Mouse (Mus musculus): ENCODE data around the gene Gng8.

The Gng8 gene

GRCm38 (mm10) chr7:16891641-16892351 is at the start of gene Gng8:
Gene Gng8, plus strand, starts transcription at chr7:16891786.
- peak; percentile 87 for DNase-seq (ENCODE audit: low read depth, low spot score)

- DNase-seq (ENCODE audit: low read depth, low spot score): peak; percentile 78
These were observed 48.9 kb upstream of the Gng8 start, which contains the start of gene Prkd2 for GRCm38 (mm10) chr7:16842645-16843063. Gene Prkd2, plus strand, starts transcription at chr7:16842902.

- no peak for DNase-seq (ENCODE audit: low read depth, low spot score)
These were observed 48.0 kb upstream of the Gng8 start for GRCm38 (mm10) chr7:16843441-16844171.

GRCm38 (mm10) chr7:16844696-16845071 is 46.9 kb upstream of the Gng8 start:
- no peak for DNase-seq (ENCODE audit: low read depth, low spot score)

- no peak for DNase-seq (ENCODE audit: low read depth, low spot score)
These were observed 46.3 kb upstream of the Gng8 start for GRCm38 (mm10) chr7:16845072-16845819.

- no peak for DNase-seq (ENCODE audit: low read depth, low spot score)
These were observed 45.8 kb upstream of the Gng8 start for GRCm38 (mm10) chr7:16845820-16846167.

- no peak for DNase-seq (ENCODE audit: low read depth, low spot score)
These were observed 44.8 kb upstream of the Gng8 start for GRCm38 (mm10) chr7:16846775-16847174.

- no peak for DNase-seq (ENCODE audit: low read depth, low spot score)
These were observed 44.1 kb upstream of the Gng8 start for GRCm38 (mm10) chr7:16847507-16847906.

- no peak for DNase-seq (ENCODE audit: low read depth, low spot score)
These were observed 43.0 kb upstream of the Gng8 start for GRCm38 (mm10) chr7:16848579-16848978.

GRCm38 (mm10) chr7:16851636-16852035 is 40.0 kb upstream of the Gng8 start:
- no peak for DNase-seq (ENCODE audit: low read depth, low spot score)

GRCm38 (mm10) chr7:16853302-16853831 is 38.2 kb upstream of the Gng8 start:
- DNase-seq (ENCODE audit: low read depth, low spot score): no peak

- no peak for DNase-seq (ENCODE audit: low read depth, low spot score)
These were observed 33.2 kb upstream of the Gng8 start for GRCm38 (mm10) chr7:16858336-16858735.

GRCm38 (mm10) chr7:16859902-16860651 is 31.5 kb upstream of the Gng8 start:
- DNase-seq (ENCODE audit: low read depth, low spot score): no peak

GRCm38 (mm10) chr7:16867488-16867887 is 24.1 kb upstream of the Gng8 start:
- no peak for DNase-seq (ENCODE audit: low read depth, low spot score)

- DNase-seq (ENCODE audit: low read depth, low spot score): no peak
These were observed 22.1 kb upstream of the Gng8 start for GRCm38 (mm10) chr7:16869497-16869896.

GRCm38 (mm10) chr7:16871600-16871999 is 20.0 kb upstream of the Gng8 start:
- no peak for DNase-seq (ENCODE audit: low read depth, low spot score)

- DNase-seq (ENCODE audit: low read depth, low spot score): no peak
These were observed 19.1 kb upstream of the Gng8 start for GRCm38 (mm10) chr7:16872478-16872877.

- no peak for DNase-seq (ENCODE audit: low read depth, low spot score)
These were observed 18.2 kb upstream of the Gng8 start for GRCm38 (mm10) chr7:16873392-16873791.

GRCm38 (mm10) chr7:16874190-16874589 is 17.4 kb upstream of the Gng8 start:
- peak; percentile 69 for DNase-seq (ENCODE audit: low read depth, low spot score)

GRCm38 (mm10) chr7:16874756-16875309 is 16.8 kb upstream of the Gng8 start:
- peak; percentile 100 for DNase-seq (ENCODE audit: low read depth, low spot score)

GRCm38 (mm10) chr7:16875310-16875325 is 16.5 kb upstream of the Gng8 start, which contains the start of gene Dact3:
Gene Dact3, plus strand, starts transcription at chr7:16875317.
- no peak for DNase-seq (ENCODE audit: low read depth, low spot score)

GRCm38 (mm10) chr7:16875326-16875725 is 16.3 kb upstream of the Gng8 start:
- no peak for DNase-seq (ENCODE audit: low read depth, low spot score)
